Mouse (Mus musculus) myocyte (in vitro differentiated cells): ENCODE data around the gene Slbp.

Experiments used
- CEBPB ChIP-seq: IDR thresholded peaks from 2 replicates; pipeline ENCODE4 v1.6.1; 2011; ENCODE audit warnings: mild to moderate bottlenecking, moderate library complexity; ENCODE audit not compliant: poor library complexity, insufficient read depth, severe bottlenecking
- POLR2A ChIP-seq: IDR thresholded peaks from one replicate; pipeline ENCODE4 v1.6.1; 2011; ENCODE audit warnings: low read depth, mild to moderate bottlenecking, control low read depth, moderate library complexity; ENCODE audit not compliant: insufficient read length
- USF1 ChIP-seq: IDR thresholded peaks from one replicate; pipeline ENCODE4 v1.6.1; 2011; ENCODE audit warnings: low read depth, mild to moderate bottlenecking, control low read depth, moderate library complexity

DNA sequence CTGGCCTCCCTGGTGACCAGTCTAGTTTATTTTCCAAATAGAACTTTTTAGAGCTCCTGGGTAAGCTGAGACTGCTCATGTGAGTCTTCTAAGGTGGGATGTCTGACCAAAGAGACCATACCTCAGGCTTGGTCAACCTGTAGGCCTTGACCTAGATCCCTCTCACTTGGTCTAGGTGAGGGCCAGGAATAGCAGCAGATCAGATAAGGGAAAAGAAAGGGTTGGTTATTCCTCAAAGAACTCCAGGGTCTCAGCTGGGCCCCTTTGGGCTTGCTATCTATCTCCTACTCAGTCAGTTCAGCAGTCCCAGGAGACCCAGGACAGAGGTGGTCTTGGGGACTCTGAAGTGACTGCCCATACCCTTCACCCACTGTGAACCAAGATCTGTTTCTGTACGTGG, 45.2 kb upstream of the Slbp start:
- TF ChIP-seq CEBPB = no peak
- TF ChIP-seq USF1 = no peak
- TF ChIP-seq POLR2A = no peak
